Mouse (Mus musculus): ENCODE measurements around the gene Abl2.

- TF ChIP-seq CTCF (IDR thresholded peaks at IDR 0.05) (no peak), EP300 (IDR thresholded peaks at IDR 0.05) (no peak)
Measured at GRCm38 (mm10) chr1:156677230-156677629, 118.6 kb downstream of the Abl2 start.
